Mouse (Mus musculus) B cell, adult 67 days (primary cell): Measurements from ENCODE around the gene Prkag2. TPM values are rescaled to one million over a fixed set of nuclear protein-coding genes. Genes with fewer than 3 reads are reported as not detected.

Experiments
- total RNA-seq, 2 experiments: library from RNA; stranded (reverse); gene quantifications; 4 replicates each; pipeline ENCODE4 v1.2.4; 2023

The Prkag2 gene
- total RNA-seq = 10 to 100 TPM; 36.3 to 40.2 TPM

DNA sequence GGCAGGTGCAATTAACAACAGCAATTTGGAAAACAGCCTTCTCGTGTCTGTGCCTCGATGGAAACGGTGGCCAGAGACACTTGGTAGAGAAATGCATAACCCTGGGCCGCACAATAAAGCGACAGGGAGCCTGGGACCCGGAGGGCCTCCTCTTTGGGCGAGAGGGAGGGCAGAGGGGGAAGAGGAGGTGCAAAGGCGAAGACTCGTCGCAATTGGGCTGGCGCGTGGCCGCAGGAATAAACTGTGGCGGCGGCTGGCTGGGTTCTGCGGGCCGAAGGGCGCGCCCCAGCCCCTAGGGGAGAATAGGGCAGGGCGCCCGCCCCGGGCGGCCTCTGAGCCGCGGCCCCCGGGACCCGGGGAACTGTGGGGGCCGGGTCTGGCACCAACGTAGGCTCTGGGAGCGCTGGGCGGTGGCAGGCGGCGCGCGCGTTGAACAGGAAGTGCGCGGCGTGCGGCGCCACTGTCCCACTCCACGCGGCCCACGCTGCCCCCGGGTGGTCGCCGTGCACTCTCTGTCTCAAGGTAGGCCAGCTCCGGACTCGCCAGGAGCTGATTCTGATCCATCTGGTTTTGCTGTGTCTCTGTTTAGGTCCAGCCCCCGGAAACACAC lies at the start of gene Prkag2:
Gene Prkag2 (minus strand): TSS at position 127 of the 610 bp plus-strand sequence.

DNA sequence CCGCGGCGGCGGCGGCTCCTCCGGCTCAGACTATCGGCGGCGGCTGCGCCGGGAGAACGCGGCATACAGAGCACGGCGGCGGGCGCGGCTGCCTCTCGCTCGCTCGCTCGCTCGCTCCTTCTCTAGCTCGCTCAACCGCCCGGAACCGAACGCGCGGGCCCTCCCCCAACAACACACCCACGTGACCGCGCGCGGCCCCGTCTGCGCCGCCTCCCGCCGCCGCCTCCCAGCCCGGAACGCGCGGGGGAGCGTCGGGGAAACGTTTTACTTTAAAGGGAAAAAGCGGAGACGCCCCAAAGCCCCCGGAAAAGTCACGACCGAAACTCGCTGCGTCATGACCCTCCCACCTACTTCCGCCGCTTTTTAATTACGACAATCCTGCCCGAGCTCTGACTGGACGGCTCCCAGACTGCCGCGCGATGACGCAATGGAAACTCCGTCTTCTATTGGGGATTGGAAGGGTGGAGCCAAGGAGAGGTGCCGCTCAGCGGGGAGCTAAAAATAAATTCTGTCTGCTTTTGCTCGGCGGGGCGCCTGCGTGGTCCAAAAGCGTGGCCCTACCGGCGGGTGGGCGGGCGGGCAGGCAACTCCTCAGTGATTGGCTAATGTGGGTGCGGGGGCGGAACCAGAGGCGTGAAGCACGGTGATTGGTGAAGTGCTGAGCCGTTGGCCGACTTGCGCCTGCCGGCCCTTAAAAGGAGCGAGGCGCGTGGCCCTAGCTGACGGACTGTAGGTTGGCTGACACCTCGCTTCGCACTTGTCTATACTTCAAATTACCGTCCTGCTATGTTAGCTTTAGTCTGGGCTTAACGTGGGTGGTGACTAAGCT lies 258.0 kb downstream of the Prkag2 start, which contains the start of gene Rheb:
Gene Rheb (minus strand): TSS at position 351 of the 829 bp plus-strand sequence.

Other genes with a start within 250 kb of the Prkag2 start
- gene Galntl5, start 80.8 kb upstream of the Prkag2 start, total RNA-seq = not detected
- gene Galnt11, start 121.3 kb upstream of the Prkag2 start, total RNA-seq = 10 to 100 TPM; 64.0 to 67.1 TPM
- gene E130116L18Rik, start 122.5 kb upstream of the Prkag2 start, total RNA-seq = 1 to 10 TPM; 2.5 to 3.3 TPM